Mouse (Mus musculus) Patski (cell line): ENCODE data around the gene Bcl2l11. TPM values are rescaled to one million over a fixed set of nuclear protein-coding genes. Genes with fewer than 3 reads are reported as not detected.

Experiments used
- ATAC-seq: fragments of 100-300 bp; one replicate; pipeline ENCODE4 v1.8.0; 2021
- CTCF ChIA-PET: fragments of 350-600 bp; sonication (Branson Sonifier 250); formaldehyde crosslinking; loops from one replicate; lab custom pipeline; 2022; ENCODE audit warnings: inconsistent platforms; lab: Charles Lee
- POLR2A ChIA-PET: fragments of 350-600 bp; sonication (Branson Sonifier 250); formaldehyde crosslinking; loops from one replicate; lab custom pipeline; 2022; ENCODE audit warnings: antibody characterized with exemption, inconsistent platforms; lab: Charles Lee
- DNase-seq: peaks from one replicate; pipeline ENCODE4 v3.0.0-alpha.2; 2011; ENCODE audit warnings: low read depth, low spot score
- H3K27me3 ChIP-seq: fragments of 371-371 bp; one replicate; pipeline ENCODE4 v1.5.1; 2021
- CTCF ChIP-seq: fragments of 100-300 bp; IDR thresholded peaks from one replicate; pipeline ENCODE4 v1.5.1; 2021
- in situ Hi-C: fragments of 300-500 bp; cut with MboI; formaldehyde crosslinking; loops from 3 replicates; pipeline ENCODE4 v1.11.1; 2018; ENCODE audit warnings: low pct_unique_long_range_greater_than_20kb, mixed read lengths
- polyA plus RNA-seq: library from polyadenylated mRNA; unstranded; gene quantifications from one replicate; pipeline ENCODE4 v1.2.3, GENCODE M21; 2021

Gene Bcl2l11
- polyA plus RNA-seq, 1 experiment from 2014 or later, result 16.3 TPM

DNA sequence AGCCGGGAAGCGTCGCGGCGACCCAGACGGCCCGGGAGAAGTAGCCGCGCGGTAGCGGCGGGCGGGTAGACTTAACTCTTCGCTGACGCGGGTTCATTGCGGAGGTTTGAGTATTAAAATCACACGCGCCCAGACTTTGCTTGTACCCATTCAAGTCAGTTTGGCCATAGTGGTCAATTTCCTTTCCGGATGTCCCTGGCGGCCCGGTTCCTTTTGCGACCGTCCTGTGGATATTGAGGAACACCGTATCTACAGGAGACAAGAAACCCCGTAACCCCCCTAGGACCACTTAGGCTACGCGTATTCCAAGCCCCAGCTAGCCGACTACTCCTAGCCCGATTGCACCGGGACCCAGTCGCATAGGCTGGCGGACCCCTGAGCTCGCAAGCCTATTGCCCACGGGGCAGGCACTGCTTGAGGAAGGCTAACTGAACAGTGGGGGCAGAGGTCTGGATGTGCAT, 783 bp downstream of the Bcl2l11 start:
- in situ Hi-C loops, result no loop called here
- ChIA-PET CTCF (no interaction called here), POLR2A (interaction anchor here (1.3 to 1.6 kb wide), 3 partner anchors 14 to 210 kb away, joined by 3 to 5 read pairs (median 4); no protein-coding TSS in a partner anchor)
- DNase-seq (no peak), ATAC-seq (no peak)
- no peak for TF ChIP-seq CTCF
- H3K27me3 ChIP-seq, result no peaks in the 10 kb centered on the region

DNA sequence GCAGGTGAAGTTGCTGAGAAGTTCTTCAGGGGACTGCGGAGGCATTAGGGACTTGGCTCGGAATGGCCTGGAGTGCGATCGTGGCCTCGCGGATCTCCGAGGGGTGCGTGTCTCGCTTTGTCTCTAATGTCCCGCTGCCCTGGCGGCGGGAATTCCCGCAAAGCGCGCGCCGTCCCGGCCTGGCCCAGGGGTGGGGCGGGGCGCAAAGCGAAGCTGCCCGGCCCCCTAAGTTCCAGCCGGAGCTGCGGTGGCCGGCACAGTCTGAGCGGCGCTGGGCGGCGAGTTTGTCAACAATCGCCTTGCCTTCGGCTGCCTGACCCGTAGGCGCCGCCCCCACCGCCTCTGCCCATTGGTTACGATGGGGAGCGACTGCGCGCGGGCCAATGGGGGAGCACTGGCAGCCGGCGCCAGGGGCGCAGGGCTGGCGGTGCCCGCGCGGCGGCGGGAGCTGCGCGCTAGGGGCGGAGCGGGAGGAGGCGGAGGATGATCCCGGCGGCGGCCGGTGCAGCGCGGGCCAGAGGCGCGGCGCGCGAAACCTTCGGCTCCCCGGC, 1.4 kb downstream of the Bcl2l11 start:
- no peak for TF ChIP-seq CTCF
- ATAC-seq, result peak; percentile 87
- H3K27me3 ChIP-seq, result no peaks in the 10 kb centered on the region
- no peak for DNase-seq
- POLR2A ChIA-PET, result interaction anchor here (0.6 to 1.6 kb wide), 7 partner anchors 9 to 267 kb away, joined by 3 to 5 read pairs (median 4); no protein-coding TSS in a partner anchor
- in situ Hi-C loops, result no loop called here
- CTCF ChIA-PET, result interaction anchor here (1.4 to 2.0 kb wide), 2 partner anchors 15 to 266 kb away, joined by 3 to 6 read pairs; no protein-coding TSS in a partner anchor

- CTCF ChIA-PET, result interaction anchor here (1.4 to 2.0 kb wide), 2 partner anchors 14 to 266 kb away, joined by 3 to 6 read pairs; no protein-coding TSS in a partner anchor
- TF ChIP-seq CTCF, result no peak
- DNase-seq, result no peak
- ATAC-seq, result peak; percentile 51
- in situ Hi-C loops, result no loop called here
- no peaks in the 10 kb centered on the region for H3K27me3 ChIP-seq
- POLR2A ChIA-PET, result interaction anchor here (0.6 to 1.6 kb wide), 7 partner anchors 9 to 266 kb away, joined by 3 to 5 read pairs (median 3); no protein-coding TSS in a partner anchor
Measured at GRCm38 (mm10) chr2:128127691-128128292, 2.0 kb downstream of the Bcl2l11 start.

GRCm38 (mm10) chr2:128128532-128128931, 2.7 kb downstream of the Bcl2l11 start:
- no peaks in the 10 kb centered on the region for H3K27me3 ChIP-seq
- no peak for ATAC-seq
- no peak for DNase-seq
- TF ChIP-seq CTCF, result no peak
- CTCF ChIA-PET, result interaction anchor here (1.2 to 2.0 kb wide), 3 partner anchors 10 to 265 kb away, joined by 3 to 6 read pairs (median 3); no protein-coding TSS in a partner anchor
- in situ Hi-C loops, result no loop called here
- POLR2A ChIA-PET, result interaction anchor here (0.6 to 1.6 kb wide), 3 partner anchors 8 to 45 kb away, joined by 3 to 5 read pairs (median 3); no protein-coding TSS in a partner anchor

- in situ Hi-C loops, result loop anchor here (5.0 kb wide), 1 partner anchor 76 kb away; no protein-coding TSS in a partner anchor
- DNase-seq, result no peak
- POLR2A ChIA-PET, result no interaction called here
- CTCF ChIA-PET, result no interaction called here
- no peak for TF ChIP-seq CTCF
- no peak for ATAC-seq
- H3K27me3 ChIP-seq, result no peaks in the 10 kb centered on the region
Measured at GRCm38 (mm10) chr2:128131503-128131902, 5.7 kb downstream of the Bcl2l11 start.

DNA sequence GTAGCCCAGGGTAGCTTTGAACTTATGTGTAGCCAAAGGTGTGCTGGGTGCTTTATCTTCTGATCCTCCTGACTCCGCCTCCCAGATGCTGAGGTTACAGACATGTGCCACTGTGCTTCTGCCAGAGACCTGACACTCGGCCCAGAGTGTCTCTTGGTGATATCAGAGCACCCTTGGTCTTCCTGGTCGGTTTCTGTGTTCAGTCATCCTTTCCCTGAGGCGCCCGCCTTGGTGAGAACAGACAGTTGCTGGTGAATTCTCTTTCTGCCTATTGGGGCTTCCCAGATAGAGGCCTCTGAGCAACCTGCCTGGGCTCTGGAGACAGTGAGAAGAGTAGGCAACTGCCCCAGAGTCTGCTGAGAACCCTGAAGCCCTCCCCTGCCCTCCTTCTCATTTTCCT, 6.8 kb downstream of the Bcl2l11 start:
- ChIA-PET CTCF (no interaction called here), POLR2A (no interaction called here)
- no peak for TF ChIP-seq CTCF
- in situ Hi-C loops, result loop anchor here (5.0 kb wide), 1 partner anchor 75 kb away; no protein-coding TSS in a partner anchor
- no peaks in the 10 kb centered on the region for H3K27me3 ChIP-seq
- DNase-seq (no peak), ATAC-seq (no peak)

DNA sequence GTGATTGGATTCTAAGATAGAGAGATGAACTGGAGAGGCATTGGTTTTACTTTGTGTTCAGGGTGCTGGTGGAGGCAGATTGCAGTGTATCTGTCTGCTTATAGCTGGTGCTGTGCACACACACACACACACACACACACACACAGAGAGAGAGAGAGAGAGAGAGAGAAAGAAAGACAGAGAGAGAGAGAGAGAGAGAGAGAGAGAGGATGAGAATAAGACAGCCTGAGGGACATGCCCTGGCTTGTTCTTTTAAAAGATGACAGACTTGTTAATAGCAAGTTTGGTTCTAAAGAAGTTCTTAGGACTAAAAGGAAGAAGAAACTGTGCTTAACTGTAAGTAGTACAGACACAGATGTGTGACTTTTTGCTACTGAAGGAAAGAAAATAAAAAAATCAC, 8.0 kb downstream of the Bcl2l11 start:
- ChIA-PET POLR2A (no interaction called here), CTCF (no interaction called here)
- H3K27me3 ChIP-seq, result no peaks in the 10 kb centered on the region
- DNase-seq, result no peak
- no peak for ATAC-seq
- in situ Hi-C loops, result loop anchor here (5.0 kb wide), 1 partner anchor 73 kb away; no protein-coding TSS in a partner anchor
- no peak for TF ChIP-seq CTCF

DNA sequence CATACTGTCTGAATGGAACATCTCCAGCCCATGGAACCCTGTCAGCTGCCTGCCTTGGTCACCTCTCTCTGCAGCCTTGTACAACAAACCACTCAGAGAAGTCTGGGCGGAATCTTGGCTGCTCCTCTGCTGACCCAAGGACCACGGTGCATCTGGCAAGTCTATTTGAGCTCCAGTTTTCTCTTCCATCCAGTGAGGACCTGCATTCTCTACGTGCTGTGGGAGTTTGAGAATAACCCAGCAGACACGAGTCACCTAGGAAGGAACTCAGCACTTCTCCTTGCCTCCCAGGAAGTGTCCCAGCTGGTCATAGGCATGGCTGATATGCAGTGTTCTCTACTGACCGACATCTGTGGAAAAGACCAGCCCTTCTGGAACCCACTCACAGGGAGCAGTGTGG, 8.6 kb downstream of the Bcl2l11 start:
- ATAC-seq (peak; percentile 29), DNase-seq (no peak)
- no peaks in the 10 kb centered on the region for H3K27me3 ChIP-seq
- ChIA-PET POLR2A (no interaction called here), CTCF (no interaction called here)
- TF ChIP-seq CTCF, result no peak
- in situ Hi-C loops, result loop anchor here (5.0 kb wide), 1 partner anchor 73 kb away; no protein-coding TSS in a partner anchor

DNA sequence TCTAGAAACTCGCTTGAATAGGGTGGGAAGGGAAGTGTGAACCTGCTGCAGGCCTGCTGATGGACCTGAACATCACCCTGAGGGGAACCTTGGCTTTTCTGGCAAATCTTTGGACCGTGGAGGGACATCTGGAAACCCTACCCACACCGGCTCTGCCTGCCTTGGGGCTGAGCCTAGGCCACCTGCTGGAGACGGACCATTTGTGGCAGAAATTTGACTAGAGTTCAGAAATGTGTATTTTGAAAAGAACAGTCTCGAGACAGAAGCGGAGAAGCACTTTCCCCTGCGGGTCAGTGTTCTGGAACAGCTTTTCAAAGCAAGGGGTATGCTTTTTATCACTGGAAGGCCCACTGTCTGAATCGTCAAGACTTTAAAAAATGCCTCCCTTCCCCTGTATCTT, 9.1 kb downstream of the Bcl2l11 start:
- in situ Hi-C loops, result loop anchor here (5.0 kb wide), 1 partner anchor 72 kb away; no protein-coding TSS in a partner anchor
- DNase-seq (no peak), ATAC-seq (no peak)
- H3K27me3 ChIP-seq, result no peaks in the 10 kb centered on the region
- POLR2A ChIA-PET, result interaction anchor here (0.6 kb wide), 1 partner anchor 251 kb away, joined by 3 read pairs; no protein-coding TSS in a partner anchor
- CTCF ChIA-PET, result interaction anchor here (0.9 kb wide), 1 partner anchor 9 kb away, joined by 4 read pairs; the partner anchor contains the start of gene Bcl2l11
- TF ChIP-seq CTCF, result no peak

- ATAC-seq (no peak), DNase-seq (no peak)
- TF ChIP-seq CTCF, result no peak
- in situ Hi-C loops, result no loop called here
- ChIA-PET CTCF (no interaction called here), POLR2A (interaction anchor here (0.6 to 1.4 kb wide), 2 partner anchors 9 to 56 kb away, joined by 3 to 5 read pairs; no protein-coding TSS in a partner anchor)
- no peaks in the 10 kb centered on the region for H3K27me3 ChIP-seq
Measured at GRCm38 (mm10) chr2:128136769-128137433, 11.1 kb downstream of the Bcl2l11 start.
